Mouse (Mus musculus): ENCODE measurements around the gene Klra8. TPM values are rescaled to one million over a fixed set of nuclear protein-coding genes. Genes with fewer than 3 reads are reported as not detected.
"Not testable (repeated sequence)": the region's sequence is repeated elsewhere in the genome, so short reads cannot be mapped to it uniquely, and the experiment has no call there.

Klra8 gene
- not detected in 2 replicates for polyA plus RNA-seq (2012; rRNA removed)

GRCm38 (mm10) chr6:130129798-130130197 is at the start of gene Klra8:
Klra8 (minus strand) TSS chr6:130129898.
- DNase-seq (ENCODE audit: low read depth), result not testable (repeated sequence)

GRCm38 (mm10) chr6:130110485-130110884 is 19.2 kb downstream of the Klra8 start:
- no peak for DNase-seq (ENCODE audit: low read depth)
- TF ChIP-seq POLR2A (IDR thresholded peaks at IDR 0.05; ENCODE audit: borderline replicate concordance, extremely low read depth, insufficient read depth, insufficient read length, poor library complexity, severe bottlenecking), result no peak
- TF ChIP-seq CTCF (IDR thresholded peaks at IDR 0.05; ENCODE audit: borderline replicate concordance, extremely low read depth, insufficient read depth, insufficient read length), result no peak

- DNase-seq (ENCODE audit: low read depth), result not testable (repeated sequence)
Measured at GRCm38 (mm10) chr6:130102743-130103142, 27.0 kb downstream of the Klra8 start.

- no peak for DNase-seq (ENCODE audit: low read depth)
- TF ChIP-seq POLR2A (IDR thresholded peaks at IDR 0.05; ENCODE audit: borderline replicate concordance, extremely low read depth, insufficient read depth, insufficient read length, poor library complexity, severe bottlenecking) (no peak), CTCF (IDR thresholded peaks at IDR 0.05; ENCODE audit: borderline replicate concordance, extremely low read depth, insufficient read depth, insufficient read length) (no peak)
Measured at GRCm38 (mm10) chr6:130092336-130092948, 37.3 kb downstream of the Klra8 start.

GRCm38 (mm10) chr6:130067171-130067570 is 62.5 kb downstream of the Klra8 start, which contains the start of gene Klra4:
Klra4 (minus strand) TSS chr6:130067271.
- not testable (repeated sequence) for DNase-seq (ENCODE audit: low read depth)

Other genes starting within 250 kb of the Klra8 start
- gene Klra5, start 212.2 kb downstream of the Klra8 start, polyA plus RNA-seq (2012; rRNA removed), result not detected in 2 replicates
- not detected in 2 replicates for gene Klra6, start 102.9 kb downstream of the Klra8 start, polyA plus RNA-seq (2012; rRNA removed)
- not detected in 2 replicates for gene Klra4, start 62.6 kb downstream of the Klra8 start, polyA plus RNA-seq (2012; rRNA removed)
- gene Klra9, start 63.2 kb upstream of the Klra8 start, polyA plus RNA-seq (2012; rRNA removed), result not detected in 2 replicates
- not detected in 2 replicates for gene Klra7, start 103.4 kb upstream of the Klra8 start, polyA plus RNA-seq (2012; rRNA removed)
- not detected in 2 replicates for gene Klra10, start 152.0 kb upstream of the Klra8 start, polyA plus RNA-seq (2012; rRNA removed)
- gene Klra3, start 207.7 kb upstream of the Klra8 start, polyA plus RNA-seq (2012; rRNA removed), result not detected in 2 replicates